Mouse (Mus musculus): ENCODE results near the gene Sept9.
"Not testable (repeated sequence)": the region's sequence is repeated elsewhere in the genome, so short reads cannot be mapped to it uniquely, and the experiment has no call there.

Gene Sept9

DNA sequence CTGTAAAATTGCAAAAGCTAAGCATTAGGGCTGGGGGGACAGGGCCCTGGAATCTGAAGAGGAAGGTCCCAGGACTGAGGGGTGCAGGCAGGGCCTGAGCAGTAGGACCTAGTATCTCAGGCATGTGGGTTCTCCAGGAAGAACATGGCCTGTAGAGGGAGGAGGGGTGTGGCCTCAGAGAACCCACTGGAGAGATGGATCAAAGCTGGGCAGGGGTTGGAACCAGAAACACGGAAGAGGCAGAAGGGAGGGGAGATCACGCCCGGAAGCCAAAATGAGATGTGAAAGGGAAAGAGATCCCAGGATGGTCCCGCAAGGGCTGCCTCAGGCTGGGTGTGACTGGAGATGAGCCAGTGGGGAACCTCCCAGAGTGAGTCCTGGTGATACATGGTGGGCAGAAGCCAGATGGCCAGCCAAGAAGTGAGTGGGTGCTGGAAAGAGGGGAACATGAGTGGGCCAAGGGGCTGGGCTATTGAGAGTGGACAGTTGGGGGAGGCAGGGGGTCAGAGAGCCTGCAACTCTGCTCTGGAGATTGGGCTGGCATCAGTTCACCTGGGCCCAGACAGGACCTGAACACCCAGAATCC is 126.8 kb downstream of the Sept9 start:
- no peak for DNase-seq (ENCODE audit: low spot score in 2 of 2)

- DNase-seq (ENCODE audit: low spot score in 2 of 2), result no peak
Observed at GRCm38 (mm10) chr11:117326867-117327600, 127.6 kb downstream of the Sept9 start.

- no peak for DNase-seq (ENCODE audit: low spot score in 2 of 2)
Observed at GRCm38 (mm10) chr11:117327633-117328032, 128.2 kb downstream of the Sept9 start.

GRCm38 (mm10) chr11:117330076-117330950 is 130.9 kb downstream of the Sept9 start:
- DNase-seq (ENCODE audit: low spot score in 2 of 2), result no peak

DNA sequence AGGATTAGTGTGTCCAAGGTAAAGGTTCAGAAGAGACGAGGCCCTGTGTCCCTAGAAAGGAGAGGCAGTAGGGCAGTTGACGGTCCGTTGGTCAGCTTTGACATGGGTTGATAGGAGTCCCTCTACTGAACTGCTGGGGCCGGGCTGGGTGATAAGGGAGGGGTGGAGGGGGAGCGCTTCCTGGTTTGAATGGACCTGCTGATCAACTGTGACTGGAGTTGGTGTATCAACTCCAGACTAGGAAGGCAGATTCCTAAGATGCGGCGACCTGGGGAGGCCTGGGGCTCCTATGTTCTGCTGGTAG is 131.4 kb downstream of the Sept9 start:
- no peak for DNase-seq (ENCODE audit: low spot score in 2 of 2)

GRCm38 (mm10) chr11:117331361-117332241 is 132.1 kb downstream of the Sept9 start:
- DNase-seq (ENCODE audit: low spot score in 2 of 2), result no peak

DNA sequence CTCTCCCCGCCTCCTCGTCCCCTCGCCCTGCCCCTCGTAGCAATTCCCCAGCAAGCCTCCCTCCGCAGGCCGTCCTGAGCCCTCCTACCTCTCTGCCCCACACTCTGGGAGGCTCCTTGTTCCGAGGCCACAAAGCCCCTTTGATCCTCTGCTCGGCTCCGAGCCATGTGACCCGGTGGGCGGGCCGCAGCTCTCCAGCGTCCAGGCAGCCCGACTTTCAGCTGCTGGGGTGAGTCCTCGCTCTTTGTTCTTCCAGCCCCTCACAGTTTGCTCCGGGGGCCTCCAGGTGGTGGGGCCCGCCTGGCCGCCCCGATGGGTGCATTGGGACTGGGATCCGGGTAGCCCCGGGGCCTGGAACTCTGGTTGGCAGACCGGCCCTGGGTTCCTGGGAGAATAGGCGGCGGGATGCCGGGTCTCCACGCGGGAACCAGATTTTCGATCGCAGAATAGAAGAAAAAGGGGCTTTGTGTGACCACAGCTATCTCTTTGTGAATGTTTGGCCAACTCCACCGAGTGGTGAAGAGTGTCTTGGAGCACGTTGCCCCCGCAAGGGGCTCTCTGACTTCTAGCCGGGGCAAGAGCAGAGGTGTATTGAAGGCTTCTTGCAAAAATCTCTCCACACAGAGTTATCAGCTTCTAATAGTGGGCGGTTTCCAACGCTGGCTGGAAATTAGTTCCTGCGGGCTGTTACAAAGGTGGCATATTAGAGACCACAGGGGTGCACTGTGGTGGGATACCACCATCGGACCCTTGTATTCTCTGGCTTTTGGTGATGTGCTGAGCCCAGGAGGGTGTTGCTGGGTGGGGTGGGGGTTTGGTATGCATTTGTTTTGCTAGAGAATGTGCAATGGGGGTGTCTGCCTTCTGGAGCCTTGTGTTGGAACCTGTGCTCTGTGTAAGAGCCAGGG is 133.0 kb downstream of the Sept9 start:
- DNase-seq (ENCODE audit: low spot score in 2 of 2), result no peak

- no peak for DNase-seq (ENCODE audit: low spot score in 2 of 2)
Observed at GRCm38 (mm10) chr11:117333150-117333715, 133.8 kb downstream of the Sept9 start.

GRCm38 (mm10) chr11:117334101-117334500 is 134.6 kb downstream of the Sept9 start:
- DNase-seq (ENCODE audit: low spot score in 2 of 2), result no peak

GRCm38 (mm10) chr11:117335146-117335545 is 135.7 kb downstream of the Sept9 start:
- no peak for DNase-seq (ENCODE audit: low spot score in 2 of 2)

DNA sequence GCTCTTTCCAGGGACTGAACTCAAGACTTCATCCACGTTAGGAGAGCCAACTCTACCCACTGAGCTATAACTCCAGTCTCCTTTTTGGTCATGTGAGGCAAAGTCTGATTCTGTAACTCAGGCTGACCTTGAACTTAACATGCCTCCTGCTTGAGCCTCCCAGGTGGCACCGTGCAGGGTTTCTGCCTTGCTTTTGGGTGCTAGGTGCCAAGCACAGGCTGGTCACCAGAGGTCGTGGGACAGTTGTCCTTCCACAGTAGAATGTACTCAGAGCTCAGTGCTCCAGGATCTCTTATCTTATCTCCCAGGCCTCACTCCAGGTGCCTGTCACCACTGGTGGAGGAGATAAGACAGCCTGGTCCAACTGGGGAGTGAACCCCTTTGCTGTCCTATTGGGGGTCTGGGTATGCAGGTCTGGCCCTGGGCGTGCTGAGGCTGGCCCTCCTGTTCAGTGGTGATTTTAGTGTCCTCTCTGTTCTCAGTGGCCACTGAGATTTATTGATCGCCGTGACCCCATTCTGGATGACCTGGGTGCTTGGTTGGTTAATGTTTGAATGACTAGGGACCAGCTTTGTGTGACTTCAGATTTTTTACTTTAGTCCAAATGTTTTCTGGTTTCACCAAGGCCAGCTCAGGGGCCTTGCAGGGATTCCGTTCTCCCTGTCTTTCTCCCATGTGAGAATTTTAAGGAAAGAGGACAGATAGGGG is 136.8 kb downstream of the Sept9 start:
- DNase-seq (ENCODE audit: low spot score in 2 of 2), result no peak

DNA sequence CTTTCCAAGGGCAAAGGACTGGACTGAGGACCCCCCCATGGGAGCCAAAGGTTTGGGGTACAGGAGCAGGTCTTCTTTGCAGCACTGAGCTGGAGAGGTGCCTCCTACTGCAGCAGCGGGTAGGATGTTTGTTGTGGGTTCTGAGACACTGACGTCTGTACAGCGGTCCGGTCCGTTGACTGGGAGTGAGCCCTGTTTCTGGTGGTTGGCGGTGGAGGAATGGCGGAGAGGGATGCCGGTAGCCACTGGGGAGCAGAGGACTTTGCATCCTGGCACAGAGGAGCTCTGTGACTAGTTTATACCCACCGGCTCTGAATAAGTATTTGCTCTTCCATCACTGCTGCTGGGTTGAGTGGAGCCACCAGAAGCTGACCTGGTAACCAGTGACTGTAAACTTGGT is 138.3 kb downstream of the Sept9 start:
- DNase-seq (ENCODE audit: low spot score in 2 of 2), result no peak

- DNase-seq (ENCODE audit: low spot score in 2 of 2), result no peak
Observed at GRCm38 (mm10) chr11:117338503-117338902, 139.0 kb downstream of the Sept9 start.

DNA sequence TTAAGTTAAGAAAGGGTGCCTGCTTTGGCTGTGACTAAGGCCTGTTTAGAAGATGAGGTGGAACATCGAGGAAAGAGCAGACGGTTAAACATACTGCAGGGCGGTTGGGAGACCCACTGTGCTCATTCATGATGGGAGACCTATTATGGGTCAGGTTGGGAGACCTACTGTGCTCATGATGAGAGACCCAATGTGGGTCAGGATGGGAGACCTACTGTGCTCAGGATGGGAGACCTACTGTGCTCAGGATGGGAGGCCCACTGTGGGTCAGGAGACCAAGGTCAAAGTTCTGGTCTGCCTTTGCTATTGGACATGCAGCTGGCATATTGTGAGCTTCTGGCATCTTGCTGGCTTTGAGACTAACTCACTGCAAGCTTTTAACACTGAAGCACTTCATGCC is 139.6 kb downstream of the Sept9 start:
- DNase-seq (ENCODE audit: low spot score in 2 of 2), result no peak

DNA sequence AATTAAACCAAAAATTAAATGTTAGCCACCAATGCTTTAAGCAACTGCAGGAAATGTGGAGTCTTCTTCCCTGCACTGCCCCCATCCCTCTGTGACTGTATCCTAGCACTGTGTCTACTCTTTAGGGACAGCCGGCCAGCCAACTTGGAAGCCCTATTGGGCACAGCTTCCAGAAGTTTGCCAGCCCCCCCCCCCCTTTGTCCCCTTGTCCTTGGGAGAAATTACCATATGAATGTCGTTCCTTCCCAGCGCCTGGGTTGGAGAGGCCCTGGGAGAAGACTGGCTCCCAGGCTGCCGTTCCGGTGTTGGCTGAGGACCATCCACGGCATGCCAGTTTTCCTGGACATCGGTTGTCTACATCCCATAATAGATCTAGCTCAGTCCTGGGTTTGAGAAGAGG is 141.8 kb downstream of the Sept9 start:
- DNase-seq (ENCODE audit: low spot score in 2 of 2), result no peak

DNA sequence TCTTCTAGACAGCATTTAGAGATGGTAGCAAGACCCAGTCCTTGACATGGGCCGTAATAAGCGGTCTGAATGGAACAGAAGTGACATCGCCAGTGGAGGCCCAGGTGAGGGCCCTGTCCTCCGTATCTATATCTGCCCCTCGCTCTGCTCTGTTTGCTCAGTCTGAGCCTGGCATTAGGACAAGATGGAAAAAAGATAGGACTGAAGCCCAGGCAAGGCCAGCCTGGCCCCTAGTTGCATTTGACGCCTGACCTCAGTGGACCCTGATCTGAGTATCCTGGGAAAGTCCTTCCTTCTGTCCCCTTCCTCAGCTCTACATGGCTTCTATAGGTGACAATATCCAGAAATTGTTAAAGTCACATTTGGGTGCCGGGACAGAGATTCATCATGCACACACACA is 142.6 kb downstream of the Sept9 start:
- no peak for DNase-seq (ENCODE audit: low spot score in 2 of 2)

GRCm38 (mm10) chr11:117342490-117342889 is 143.0 kb downstream of the Sept9 start:
- not testable (repeated sequence) for DNase-seq (ENCODE audit: low spot score in 2 of 2)

GRCm38 (mm10) chr11:117343800-117344199 is 144.3 kb downstream of the Sept9 start:
- DNase-seq (ENCODE audit: low spot score in 2 of 2), result no peak

GRCm38 (mm10) chr11:117344339-117345021 is 145.0 kb downstream of the Sept9 start:
- no peak for DNase-seq (ENCODE audit: low spot score in 2 of 2)

All from spleen, postnatal 14 days (tissue).